Mouse (Mus musculus) layer of hippocampus, adult 9-10 months (tissue): Measurements from ENCODE around the gene Atox1.
"Not testable (repeated sequence)": the region's sequence is repeated elsewhere in the genome, so short reads cannot be mapped to it uniquely, and the experiment has no call there.

Experiments
- DNase-seq: peaks from one replicate; pipeline ENCODE4 v3.0.0; 2022; ENCODE audit warnings: low spot score

The Atox1 gene

DNA sequence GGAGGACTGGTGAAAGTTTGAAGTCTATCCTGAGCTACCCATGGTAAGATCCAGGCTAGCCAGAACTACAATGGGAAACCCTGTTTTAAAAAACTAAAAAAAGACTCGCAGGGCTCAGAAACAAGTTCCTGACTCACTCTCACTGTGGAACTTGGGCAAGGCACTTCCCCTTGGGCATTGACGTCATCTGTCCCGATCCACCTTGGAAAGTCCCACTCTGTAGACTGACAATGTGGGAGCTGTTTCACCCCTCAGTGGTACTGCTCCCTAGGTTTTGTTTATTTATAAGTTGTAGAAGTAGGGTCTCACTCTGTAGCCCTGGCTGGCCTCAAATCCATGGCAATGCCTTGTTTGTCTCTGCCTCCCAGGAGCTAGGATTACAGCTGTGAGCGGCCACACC lies 7.4 kb downstream of the Atox1 start:
- DNase-seq = no peak

DNA sequence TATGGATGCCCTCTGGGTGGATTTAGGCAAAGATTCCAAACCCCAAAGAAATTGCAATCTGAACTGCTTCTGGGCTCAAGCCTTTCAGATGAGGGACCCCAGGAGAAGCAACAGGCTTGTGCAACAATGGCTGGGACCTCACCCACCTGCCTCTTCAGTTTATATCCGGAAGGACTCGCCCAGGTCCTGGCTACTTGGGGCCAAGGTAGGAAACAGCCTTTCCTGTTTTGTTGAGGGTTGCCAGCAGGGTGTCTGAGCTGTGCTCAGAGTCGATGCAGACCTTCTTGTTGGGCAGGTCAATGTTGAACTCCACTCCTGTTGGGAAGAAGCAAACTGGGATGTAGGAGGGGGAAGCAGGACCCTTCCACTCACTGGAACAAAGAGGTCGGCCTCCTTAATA lies 10.7 kb downstream of the Atox1 start:
- DNase-seq = no peak

DNA sequence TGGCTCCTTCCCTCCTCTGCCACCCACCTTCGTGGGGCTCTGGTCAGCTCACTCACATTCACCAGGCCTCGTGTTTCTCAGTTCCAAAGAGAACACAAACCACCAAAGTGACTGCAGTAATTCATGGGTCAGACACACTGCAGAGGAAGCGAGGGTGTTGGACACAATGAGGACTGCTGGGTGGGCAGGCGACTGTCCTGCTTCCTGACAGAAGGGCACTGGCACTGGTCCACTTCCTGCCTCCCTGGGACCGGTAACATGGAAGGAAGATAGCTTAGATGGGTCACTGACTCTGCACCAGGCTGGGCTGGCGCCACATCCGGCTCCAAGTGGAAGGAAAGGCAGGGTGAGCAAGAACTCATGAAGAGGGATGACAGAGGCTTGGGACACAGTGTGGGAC lies 11.5 kb downstream of the Atox1 start:
- DNase-seq = no peak

DNA sequence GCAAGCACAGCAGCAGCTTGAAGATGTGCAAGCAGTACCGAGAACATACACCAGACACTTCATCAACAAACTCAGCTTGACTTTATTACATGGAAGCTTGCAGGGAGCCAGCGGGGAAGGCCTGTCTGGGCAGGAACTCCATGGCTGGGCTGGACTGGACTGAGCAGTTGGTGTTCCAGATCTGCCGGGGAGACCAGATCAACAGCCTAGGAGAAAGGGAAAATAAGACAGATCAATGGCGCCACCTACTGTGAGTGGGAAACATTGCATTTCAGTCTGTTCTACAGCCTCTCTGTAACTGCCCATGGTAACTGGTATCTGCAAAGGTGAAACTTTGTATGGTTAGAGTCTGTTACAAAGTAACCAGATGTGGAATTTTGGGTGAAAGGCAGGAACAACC lies 14.5 kb downstream of the Atox1 start:
- peak; percentile 63 for DNase-seq

DNA sequence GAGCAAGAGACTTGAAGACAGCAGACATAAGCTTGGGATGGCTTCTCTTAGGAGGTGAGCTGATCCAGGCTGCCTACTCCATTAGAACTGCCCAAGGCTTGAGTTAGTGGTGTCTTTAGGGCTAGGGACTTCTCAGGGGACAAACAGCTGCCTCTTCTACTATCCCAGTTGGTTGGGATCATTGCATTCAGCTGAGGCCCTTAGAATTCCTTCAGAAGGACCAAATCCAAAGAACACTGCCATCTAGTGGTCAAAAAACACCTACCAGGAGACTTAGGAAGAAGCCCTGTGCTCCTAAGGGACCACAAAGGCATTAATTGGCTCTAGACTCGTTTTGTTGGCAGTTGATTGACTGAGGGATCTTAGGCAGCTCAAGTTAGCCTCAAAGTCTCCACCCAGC lies 16.3 kb downstream of the Atox1 start:
- DNase-seq = peak; percentile 74

DNA sequence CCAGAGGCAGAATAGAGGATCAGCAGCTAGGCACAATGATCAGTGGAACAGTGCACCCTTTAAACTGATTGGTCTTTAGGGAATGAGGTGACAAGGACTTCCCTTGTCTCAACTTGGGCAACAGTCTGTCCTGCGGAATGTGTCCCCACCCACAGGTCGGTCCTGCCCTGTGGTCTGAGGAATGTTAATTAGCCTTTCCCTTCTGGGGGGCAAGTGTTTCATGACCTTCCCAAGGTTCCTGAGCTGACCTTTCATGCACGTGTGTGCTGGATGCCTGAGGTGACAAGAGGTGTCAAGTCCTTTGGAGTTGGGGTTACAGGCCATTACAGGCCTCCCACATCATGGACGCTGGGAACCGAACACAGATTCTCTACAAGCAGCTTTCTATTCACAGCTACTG lies 21.3 kb downstream of the Atox1 start:
- no peak for DNase-seq

DNA sequence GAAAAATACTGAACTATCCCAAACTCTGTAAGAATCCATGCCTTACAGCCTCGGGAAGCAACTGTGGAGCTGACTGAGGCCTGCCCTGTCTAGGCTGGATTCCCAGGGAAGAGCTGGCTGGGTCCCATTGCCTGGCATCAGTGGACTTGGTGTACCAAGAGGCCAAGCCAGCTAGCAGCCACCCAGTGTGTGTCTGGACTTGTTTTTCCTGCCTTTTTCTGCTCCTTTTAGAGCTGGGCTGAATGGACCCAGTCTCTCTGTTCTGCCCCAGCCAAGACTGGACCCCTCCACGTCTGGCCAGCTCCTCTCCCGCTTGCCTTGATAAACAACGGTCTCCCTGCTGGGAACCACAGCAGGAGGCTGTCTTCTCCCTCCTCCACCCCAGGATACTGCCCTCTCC lies 23.0 kb downstream of the Atox1 start:
- DNase-seq = no peak

DNA sequence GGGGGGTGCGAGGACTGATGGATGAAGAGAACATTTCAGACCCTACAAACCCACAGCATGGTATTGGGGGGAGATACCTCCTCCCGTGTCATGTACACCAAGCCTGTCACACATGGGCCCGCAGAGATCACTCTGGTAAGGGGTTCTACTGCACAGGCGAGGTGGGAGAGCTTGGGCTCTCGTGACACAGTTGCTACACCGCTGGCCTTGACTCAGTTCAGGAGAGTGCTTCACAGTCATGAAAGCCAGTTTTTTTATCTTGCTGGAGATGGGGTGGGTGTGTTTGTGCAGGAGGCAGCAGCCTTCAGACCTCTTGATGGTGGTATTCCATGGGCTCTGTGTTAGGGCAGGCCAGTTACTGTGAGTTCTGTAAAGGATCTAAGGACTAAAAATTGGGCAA lies 24.9 kb downstream of the Atox1 start:
- no peak for DNase-seq

DNA sequence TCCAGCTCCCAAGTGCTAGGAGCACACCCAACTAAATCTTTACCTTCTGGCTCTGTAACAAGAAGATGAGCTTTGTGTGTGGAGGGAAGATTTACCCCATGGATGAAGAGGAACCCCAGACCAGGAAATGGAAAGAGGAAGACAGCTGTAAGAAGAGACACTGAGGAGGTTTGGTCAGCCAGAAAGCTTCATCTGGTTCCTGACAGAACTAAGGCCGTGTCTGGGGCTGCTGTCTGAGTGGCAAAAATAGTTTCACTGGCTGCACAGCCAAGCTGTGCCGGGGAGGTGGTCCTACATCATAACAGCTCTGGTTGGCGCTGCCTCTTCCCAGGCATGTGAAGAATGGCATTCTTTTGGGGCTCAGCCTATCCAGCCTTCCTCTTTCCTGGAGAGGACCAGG lies 28.1 kb downstream of the Atox1 start:
- no peak for DNase-seq

DNA sequence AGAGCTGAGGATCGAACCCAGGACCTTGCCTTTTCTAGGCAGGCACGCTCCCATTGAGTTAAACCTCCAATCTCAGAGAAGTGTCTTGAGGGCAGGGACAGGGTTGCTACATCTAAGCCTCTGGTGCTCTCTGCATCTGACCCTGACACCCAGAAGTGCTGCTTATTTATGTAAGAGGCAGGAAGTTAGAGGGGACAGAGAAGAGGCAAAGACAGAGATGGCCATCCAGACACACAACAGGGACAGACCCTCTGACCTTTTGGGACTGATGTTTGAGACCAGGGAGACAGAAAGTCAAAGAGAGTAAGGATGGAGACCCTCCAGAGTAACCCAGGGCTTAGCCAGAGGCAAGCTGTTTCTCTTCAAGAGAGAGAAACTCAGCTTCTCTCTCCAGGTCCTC lies 31.1 kb downstream of the Atox1 start:
- no peak for DNase-seq

DNA sequence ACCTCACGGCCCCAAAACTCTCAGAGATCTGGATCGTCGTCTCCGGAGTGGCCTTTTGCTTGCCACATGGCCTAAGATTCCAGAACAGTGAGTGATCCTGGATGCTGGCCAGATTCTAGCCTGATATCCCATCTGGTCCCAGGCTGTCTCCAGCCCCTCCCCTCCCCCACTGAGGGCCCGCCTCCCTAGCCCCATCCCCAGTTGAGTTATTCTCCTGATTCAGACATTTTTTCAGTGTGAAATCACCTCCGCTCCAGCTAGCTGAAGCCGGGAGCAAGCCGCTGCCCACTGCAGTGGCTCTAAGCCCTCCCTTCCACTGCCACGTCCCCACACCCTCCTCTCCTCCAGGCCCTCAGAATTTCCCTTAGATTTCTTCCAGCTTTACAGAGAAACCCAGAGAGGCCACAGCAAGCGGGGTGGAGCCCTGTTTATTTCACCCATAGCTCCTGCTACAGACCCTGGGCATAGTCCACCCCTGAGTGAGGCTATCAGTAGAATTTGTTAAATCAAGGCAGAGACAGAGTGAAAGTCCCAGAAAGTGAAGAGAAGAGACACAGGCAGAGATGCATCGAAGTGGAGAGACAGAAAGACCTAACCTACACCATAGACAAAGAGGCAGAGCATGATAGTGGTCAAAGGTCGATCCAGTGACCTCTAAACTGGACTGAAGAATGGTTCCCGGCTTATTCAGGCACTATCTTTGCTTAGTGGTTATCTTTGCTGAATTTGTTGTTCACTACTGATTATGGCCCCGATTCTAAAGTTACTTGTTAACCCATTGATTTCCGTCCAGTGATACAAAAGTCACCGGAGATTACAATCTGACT lies 32.6 kb downstream of the Atox1 start:
- DNase-seq = no peak

DNA sequence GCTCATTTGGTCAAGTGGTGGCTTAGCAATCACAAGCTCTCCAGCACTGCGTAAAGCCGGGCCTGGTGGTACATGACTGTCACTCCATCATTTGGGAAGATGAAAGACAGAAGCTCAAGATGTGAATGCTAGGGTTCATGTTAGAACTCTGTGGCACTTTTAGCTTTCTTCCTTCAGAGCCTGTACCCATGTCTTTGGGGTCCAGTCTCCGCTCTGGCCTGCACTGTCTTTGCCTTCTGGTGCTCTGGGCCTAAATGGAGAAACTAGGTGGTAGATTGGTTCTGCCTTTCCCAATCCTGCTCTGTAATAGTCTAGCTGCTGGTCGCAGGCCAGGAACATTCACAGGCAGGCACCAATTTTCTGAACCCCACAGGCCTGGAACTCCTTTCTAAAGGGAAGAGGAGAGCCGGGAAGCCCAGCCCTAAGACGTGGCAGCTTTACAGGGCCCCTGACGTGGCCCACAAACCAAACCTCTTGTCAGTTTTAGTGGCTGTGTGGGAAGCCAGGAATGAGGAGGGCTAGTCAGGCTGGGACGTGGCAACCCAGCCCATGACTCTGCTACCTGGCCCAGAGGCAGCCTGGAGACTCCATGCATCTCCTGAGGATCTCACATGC lies 36.2 kb downstream of the Atox1 start:
- DNase-seq = no peak

DNA sequence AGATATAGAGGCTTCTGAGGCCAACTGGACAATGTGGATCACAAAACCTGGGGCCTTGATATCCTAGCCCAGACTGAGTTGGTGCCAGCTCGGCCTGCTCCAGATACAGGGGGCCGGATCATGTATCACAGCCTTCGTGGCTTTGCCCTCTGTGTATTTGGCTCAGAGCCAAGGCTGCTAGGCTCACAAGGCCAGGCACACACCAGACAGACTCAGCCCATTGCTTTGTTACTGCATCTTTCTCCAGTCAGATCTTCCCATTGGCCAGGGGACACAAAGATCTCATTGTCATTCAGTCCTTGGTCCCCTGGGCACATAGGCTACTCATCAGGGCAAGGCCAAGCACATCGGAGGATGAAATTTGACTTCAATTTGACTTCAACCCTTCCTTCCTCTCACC lies 37.3 kb downstream of the Atox1 start:
- DNase-seq = no peak

DNA sequence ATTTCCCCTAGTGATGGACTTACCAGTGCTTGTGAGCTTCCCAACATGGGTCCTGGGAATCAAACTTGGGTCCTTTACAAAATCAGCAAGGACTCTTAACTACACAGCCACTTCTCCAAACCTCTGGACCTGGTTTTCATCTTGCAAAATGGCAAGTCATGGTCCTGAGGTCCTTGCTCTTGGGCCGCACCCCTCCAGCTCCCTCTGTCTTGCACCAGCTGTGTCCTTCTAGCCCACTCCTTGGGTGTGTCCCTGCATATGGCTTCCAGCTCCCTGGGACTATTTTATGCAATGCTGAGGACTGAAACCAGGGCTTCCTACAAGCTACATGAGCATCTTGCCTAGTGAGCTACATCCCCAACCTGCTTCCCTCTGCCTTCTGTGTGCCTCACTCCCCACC lies 38.1 kb downstream of the Atox1 start, which contains the start of gene Sparc:
TSS of gene Sparc (minus strand) at position 206 of the 400 bp plus-strand sequence.
- DNase-seq = no peak

DNA sequence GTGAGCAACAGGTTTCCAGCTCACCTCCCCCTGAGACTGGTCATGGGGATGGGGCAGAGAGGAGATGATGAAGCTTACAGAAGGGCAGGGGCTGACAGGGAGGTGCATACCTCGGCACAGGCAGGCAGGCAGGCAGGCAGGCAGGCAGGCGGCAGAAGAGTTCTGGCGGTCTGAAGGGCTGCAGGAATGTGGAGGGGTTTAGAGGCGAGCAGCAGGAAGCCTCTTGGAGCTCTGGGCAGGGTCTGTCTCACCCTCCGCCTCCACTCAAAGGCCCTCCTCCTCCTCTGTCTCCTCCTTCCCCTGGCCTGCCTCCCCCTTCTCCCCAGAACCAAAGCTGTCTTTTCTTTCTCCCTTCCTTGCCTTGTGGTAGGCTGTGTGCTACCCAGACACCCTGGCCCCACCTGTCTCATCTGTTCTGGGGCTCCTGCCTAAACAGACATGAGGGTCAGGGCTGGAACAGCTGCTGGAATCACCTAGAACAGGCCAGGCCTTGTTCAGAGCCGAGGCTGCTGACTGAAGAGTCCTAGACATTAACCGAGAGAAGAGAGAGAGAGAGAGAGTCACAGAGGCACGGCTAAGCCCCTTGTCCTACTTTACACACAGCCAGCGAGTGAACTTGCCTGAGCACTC lies 41.2 kb downstream of the Atox1 start:
- no peak for DNase-seq

DNA sequence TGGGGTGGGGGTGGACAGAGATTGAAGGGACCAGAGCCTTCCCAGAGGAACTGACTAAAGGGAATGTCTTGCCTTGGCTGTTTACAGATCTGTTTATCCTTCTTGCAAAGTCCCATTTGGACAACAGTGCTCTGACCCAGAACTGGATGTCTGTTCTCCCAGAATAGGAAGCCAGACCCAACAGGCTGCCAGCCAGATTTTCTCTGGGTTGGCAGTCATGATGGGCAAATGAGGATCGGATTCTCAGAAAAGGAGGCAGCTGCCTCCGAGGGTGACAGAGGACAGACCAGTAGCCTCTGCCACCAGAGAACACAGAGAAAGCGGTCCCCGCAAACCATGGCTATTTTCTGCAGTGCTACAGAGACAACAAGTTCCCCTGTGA lies 41.8 kb downstream of the Atox1 start:
- no peak for DNase-seq

DNA sequence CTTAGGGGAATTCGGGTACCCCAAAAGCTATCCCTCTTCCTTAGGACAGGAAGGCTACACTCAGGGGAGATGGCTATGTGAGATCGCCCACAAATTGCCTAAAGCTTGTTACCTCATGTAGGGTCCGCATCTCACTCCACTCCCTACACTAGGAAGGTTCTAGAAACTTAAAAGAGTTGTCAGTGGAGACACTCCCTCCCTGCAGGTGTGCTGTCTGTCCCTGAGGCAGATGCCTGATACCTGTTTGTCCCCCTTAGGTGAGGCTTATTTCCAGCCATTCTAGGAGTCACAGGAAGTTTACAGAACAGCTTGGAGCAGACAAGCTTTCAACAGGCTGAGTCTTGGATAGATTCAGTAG lies 42.4 kb downstream of the Atox1 start:
- DNase-seq = no peak

DNA sequence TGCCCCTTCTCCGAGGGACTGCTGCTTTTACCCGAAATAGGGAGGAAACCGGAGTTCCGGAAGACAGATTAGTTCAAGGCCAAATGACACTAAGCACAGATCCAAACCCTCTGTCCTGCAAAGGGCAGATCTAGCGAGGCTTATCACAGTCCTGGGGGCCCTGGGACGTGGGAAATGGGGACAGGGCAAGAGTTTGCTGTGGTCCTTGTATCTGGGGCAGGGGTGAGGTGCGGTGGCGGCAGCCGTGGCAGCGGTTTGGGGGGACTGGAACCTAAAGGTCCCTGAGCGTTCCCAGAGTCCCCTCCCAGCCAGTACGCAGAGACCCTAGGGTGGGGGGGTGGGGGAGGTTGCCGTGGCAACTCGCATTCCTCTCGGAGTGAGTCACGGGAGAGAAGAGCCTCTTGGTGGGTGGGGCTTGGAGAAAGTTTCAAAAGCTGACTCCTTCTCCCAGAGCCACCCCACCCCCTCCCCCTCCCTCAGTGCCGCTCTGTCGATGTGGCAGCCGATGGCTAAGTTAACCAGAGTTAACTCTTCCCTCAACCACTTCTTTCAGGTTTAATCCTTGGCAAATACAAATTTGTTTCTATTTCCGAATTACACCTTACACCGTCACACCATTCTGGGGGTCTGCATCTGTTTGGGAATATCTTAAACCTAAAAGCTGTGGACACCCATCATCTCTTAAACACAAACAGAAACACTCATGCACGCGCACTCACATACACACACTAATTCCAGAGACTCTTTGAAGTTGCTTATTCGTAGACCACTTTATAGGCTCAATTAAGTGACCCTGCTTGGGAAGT lies 42.9 kb downstream of the Atox1 start:
- no peak for DNase-seq

DNA sequence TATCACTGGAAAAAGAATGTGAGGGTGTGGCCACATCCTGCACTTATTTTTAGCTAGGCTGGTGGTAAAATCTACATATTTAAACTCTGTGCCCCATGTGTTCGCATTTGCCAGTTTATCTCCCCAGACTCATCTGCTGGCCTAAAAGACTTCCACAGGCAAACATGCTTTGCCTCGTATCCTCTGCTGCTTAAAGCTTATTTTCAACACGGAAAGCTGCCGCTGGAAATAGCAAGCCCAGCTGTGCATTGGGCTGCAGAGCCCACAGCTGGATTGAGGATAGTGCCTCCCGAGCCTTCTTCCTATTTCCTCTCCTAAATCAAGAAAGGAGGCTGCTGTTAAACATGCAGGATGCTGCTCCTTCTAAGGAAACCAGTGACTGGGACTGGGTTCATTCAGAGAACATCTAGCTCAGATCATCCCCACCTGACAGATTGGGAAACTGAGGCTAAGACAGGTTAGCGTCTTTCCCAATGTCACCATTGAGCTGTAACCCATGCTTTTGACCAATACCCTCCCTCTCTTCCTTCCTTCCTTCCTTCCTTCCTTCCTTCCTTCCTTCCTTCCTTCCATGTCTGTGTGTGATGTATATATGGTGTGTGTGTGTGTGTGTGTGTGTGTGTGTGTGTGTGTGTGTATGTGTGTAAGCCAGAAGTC lies 44.3 kb downstream of the Atox1 start:
- DNase-seq = no peak

DNA sequence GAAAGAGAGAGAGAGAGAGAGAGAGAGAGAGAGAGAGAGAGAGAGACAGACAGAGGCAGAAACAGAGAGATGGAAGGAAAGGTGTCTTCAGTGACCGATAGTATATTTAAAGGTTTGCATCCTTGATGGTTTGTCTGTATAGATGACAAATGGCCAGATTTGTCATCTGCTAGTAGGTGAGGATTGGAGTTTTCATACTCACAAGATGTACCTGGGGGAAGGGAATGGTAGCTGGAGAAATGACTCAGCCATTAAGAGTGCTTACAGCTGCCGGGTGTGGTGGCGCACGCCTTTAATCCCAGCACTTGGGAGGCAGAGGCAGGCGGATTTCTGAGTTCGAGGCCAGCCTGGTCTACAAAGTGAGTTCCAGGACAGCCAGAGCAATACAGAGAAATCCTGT lies 45.3 kb downstream of the Atox1 start:
- DNase-seq = not testable (repeated sequence)

DNA sequence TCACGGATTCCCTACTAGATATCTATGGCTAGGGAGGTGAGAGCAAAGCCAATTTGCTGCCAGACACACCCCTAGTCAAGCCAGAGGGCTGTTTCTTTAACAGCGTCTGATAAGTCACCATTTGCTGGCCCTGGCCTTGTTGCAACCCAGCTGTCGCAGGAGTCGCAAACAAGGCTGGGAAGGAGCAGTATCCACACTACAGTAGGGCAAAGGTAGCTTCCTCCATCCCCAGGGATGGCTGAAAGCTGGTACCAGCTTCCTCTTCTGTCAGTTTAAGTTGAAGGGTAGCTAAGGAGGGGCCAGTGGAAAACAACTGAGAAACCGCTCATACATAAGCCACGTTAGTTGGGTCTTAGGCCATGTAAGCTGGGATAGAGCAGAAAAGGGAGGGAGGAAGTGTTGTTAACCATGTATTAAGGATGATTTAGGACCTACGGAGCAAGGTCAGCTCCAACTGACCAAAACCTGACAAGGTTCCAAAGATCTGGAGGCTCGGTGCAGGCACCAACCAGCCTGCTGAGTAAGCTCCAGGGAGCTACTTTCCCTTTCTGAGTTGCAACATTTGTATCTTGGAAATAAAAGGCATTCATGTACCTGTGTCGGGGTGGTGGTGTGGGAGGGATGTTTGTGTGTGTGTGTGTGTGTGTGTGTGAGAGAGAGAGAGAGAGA lies 45.9 kb downstream of the Atox1 start:
- no peak for DNase-seq

DNA sequence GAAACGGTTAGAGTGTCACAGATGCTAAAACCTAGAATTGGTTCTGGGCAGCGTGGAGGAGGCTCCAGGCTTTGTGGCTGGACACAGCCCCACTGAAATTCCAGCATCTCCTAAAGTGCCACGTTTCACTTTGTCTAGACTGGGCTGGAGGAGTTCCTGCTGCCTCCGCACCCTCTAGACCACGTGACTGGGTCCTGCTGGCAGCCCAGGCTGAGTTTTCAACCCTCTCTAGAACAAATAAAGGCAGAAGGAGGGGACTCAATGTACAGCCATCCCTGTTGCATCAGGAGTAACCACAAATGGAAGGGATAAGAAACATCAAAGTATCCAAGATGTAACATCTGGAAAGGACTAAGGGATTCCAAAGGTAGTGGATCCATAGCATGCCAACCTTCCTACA lies 46.7 kb downstream of the Atox1 start:
- DNase-seq = no peak
